Mouse (Mus musculus) c-Kit-positive CD71-positive TER-119-negative erythroid progenitor cells, embryonic 14.5 days (primary cell): ENCODE measurements around the gene Dnm2.
"Not testable (repeated sequence)": the region's sequence is repeated elsewhere in the genome, so short reads cannot be mapped to it uniquely, and the experiment has no call there.

Experiments
- DNase-seq: peaks from one replicate; pipeline ENCODE4 v3.0.0-alpha.2; 2013; ENCODE audit warnings: low read depth

Gene Dnm2

DNA sequence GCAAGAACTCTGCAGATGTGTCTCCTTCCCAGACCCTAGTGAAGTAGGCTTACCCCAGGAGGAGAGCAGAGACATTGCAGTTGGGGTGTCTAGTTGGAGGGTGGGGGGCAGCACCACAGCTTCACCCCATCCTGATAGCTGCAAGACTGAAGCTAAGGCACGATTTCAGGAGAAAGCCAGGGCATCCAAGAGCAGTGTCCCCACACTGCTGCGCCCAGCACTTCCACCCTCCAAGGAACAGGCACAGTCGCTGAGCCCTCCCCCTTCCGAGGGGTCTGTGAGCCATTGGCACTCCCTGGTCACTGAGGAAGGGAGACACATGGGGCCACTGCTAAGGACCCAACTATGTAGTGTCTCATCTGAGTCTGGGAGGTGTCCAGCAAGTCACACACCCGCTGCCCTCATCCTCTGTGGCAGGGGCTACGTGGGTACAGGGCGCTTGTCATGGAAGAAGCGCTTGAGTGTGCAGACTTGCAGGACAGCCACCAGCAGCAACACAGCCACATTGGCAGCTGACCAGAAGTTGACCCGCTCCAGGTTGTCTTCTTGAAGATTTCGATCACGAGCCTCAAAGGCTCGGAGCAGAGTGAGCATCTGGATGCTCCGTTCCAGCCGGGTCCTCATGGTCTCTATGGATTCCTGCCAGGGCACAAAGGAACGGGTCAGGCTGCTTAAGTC, 83.2 kb downstream of the Dnm2 start:
- no peak for DNase-seq

DNA sequence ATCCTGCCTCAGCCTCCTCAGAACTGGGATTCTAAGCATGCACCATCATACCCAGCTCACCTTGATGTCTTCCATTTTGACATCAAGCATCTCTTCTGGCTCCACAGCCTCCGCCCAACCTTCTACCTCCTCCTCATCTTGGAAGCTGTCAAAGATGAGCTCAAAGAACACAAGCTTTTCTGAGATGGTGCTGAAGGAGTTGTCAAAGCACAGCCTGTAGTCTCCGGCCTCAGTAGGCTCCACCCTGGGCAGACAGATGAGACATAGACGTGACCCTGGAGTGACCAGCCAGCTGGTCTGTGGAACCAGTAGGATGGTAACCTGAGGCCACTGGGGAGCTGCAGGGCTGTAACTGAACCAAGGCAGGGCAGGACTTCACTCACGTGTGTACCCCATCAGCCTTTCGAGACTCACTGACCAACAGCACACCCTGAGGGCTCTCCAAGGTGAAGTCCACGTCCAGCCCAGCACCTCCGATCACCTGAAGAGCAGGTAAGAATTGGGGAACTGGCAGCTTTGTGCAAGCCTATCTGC, 84.2 kb downstream of the Dnm2 start:
- DNase-seq: no peak

DNA sequence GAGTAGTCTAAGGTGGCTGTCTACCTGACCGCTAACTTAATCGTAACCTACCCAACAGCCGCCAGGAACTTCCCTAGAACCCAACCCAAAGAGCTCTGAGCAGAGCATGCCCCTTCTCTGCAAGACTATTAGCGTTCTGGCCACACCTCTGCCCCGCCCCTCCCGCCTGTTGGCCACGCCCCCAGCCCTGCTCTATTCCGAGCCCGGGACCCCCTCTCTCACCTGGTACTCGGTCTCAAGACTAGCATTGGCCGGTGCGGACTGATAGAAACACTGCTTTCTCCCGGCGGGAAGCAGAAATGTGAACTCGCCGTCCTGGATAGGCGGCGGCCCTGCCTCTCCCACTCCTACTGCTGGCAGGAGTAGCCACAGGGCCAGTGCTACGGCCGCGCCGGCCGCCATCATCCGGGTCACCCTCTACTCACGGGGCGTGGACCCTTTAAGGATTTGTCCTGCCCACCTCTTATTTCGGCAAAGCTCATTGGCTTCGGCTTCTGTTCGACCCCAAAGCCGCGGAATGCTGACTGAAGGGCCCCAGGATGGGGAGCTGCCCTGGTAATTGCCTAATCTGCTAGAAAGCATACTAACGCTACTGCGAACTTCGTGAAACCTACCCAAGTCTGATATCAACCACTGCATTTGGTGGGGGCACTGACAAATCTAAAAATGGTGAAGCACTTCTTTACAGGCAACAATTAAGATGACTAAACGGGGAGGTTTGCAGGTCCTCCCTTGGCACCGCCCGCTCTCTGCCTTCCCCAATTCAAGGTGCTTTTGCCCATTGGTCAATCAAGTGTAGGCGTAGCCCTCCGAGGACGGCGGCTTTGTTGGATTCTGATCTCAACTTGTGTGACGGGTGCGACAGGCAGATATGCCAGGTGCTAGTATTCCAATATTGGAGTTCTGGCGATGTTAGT, 85.3 kb downstream of the Dnm2 start, which contains the start of gene Tmed1:
Gene Tmed1 (minus strand): TSS at position 481 of the 917 bp plus-strand sequence.
- peak; percentile 95 for DNase-seq

DNA sequence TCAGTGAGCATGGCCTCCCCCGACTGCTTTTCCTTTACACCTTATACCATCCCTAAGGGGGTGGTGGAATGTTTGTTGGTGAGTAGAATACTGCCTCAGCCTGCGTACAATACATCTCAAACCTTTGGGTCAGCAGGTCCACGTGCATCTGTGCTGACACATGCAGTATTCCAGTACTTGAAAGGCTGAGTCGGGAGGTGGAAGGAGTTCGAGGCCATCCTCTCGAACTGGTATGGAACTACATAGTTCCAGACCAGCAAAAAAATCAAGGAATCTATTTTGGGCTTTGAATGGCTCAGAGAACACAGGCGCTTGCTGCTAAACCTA, 85.9 kb downstream of the Dnm2 start:
- DNase-seq: no peak

DNA sequence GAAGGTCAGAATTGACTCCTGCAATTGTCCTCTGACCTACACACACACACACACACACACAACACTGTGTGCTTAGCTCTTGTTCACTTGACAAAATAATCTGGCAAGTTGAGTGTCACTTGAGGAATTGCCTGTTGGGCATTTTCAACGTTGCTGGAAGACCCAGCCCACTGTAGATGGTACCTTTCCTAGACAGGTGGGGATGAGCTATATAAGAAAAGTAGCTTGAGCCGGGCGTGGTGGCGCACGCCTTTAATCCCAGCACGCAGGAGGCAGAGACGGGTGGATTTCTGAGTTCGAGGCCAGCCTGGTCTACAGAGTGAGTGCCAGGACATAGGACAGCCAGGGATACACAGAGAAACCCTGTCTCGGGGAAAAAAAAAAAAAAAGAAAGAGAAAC, 86.3 kb downstream of the Dnm2 start:
- no peak for DNase-seq

DNA sequence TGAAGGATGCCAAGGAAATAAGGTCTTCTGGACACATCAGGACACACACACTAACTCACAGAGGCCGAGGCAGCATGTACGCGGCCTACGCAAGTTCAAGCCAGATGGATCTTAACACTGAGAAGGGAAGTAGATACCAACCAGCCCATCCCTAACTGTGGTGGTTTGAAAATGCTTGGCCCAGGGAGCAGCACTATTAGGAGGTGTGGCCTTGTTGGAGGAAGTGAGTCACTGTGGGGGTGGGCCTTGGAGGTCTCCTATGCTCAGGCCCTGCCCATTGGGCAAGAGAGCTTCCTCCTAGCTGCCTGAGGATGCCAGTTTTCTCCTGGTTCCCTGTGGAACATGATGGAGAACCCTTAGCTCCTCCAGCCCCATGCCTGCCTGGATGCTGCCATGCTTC, 88.8 kb downstream of the Dnm2 start:
- no peak for DNase-seq

DNA sequence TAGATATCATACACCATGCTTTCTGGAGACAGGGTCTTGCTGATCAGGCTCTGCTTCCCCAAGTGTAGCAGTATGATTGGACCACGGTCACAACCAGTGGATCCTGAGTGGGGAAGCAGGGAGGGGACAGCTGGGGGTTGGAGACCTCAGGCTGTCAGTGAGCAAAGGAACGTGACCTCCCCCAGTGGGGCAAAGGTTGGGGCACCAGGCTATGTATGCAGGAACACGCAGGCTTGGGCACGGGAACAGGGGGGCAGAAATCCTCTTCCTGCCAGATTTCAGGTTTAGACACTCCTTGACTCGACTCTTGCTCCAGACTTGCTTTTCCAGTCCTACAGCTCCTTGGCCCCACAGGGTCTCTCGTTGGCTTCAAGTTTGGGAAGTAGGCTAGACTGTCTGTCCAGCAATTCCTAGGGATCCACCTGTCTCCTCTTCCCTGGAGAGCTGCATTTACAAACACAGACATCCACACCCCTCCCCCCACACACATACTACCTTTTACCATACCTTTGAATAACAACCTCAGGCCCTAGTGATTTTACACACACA, 93.3 kb downstream of the Dnm2 start:
- DNase-seq: no peak

DNA sequence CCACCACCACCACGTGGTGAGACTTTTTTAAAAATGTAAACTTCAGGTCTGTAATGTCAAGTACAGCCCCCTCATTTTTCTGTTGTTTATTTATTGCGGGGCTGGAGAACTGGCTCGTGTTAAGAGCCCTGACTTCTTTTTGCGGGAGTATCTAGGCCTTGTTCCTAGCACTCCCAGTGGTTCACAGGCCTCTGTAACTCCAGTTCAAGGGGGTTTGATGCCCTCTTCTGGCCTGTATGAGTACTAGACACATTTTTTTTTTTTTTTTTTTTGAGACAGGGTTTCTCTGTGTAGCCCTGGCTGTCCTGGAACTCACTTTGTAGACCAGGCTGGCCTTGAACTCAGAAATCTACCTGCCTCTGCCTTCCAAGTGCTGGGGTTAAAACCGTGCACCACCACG, 94.0 kb downstream of the Dnm2 start:
- not testable (repeated sequence) for DNase-seq

DNA sequence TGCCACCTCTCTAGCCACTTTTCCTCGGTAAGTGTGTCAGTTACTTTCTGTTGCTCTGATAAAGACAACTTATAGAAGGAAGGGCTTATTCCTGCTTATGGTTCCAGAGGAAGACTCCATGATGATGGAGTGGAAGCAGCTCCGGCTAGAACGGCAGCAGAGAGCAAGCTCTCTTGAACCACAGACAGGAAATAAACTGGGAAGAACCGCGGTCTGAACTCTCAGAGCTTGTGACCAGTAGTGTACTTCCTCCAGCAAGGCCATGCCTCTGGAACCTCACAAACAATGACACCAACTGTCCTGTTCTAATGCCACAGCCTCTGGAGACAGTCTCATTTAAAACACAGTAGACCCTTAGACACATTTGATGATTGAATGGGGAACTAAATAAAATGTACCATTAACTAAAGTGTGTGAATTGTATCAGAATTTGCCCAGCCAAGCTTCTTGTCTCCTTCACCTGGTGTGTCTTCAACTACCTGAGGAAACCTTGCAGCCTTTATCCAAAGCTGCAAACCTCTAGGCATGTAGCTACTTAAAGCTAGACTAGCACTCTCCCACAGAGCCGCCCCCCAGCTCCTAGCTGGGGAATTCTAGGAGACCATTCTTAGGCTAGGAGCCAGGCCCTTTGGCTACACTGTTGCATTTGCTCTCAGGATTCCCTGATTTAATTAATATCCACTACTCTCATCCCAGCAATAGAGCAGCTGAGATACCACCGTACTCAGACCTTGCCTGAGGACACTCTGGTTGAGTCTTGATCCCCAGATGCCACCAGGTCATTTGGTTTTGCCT, 100.6 kb downstream of the Dnm2 start:
- DNase-seq: no peak

DNA sequence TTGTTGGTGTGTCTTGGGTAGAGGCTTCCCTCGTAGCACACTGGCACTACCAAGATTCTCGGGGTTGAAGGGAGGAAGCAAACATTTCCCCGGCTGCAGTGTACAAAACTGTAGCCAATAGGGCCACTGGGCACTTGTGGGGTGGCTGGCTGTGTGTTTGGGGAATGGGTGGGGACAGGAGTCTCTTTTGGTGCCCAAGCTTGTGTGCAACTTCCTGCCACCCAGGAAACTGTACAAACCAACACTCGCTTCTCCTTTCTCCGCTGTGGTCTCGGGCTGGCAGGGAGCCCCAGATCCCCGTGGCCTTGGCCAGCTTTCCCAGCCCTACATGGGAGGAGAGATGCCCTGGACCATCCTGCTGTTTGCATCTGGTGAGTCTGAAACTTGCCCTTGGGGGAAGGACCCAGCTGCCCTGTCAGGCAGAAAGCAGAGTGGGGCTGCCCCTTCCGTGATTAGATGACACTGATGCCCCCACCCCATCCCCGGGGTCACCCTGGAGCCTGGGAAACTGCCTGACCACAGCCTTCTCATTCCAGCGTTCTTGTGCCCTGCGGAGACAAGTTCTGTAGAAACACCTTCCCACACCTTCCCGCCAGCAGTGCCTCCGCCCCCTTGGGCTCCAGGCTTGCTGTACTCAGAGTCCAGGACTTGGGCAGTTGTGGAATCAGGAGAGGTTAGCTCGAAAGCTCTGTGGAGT, 101.4 kb downstream of the Dnm2 start, which contains the start of gene AB124611:
Gene AB124611 (plus strand): TSS at position 240 of the 697 bp plus-strand sequence.
- no peak for DNase-seq

DNA sequence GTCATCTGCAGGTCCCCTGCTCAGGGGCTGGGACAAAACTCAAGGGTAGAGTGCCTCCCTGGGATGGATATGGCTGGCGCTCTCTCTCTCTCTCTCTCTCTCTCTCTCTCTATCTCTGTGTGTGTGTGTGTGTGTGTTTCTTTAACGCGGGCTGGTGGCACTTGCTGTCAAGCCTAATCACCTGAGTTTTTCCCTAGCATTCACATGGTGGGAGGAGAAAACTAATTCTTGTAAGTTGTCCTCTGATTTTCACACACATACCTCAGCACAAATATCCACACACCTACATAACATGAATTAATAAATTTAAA, 101.9 kb downstream of the Dnm2 start:
- no peak for DNase-seq

DNA sequence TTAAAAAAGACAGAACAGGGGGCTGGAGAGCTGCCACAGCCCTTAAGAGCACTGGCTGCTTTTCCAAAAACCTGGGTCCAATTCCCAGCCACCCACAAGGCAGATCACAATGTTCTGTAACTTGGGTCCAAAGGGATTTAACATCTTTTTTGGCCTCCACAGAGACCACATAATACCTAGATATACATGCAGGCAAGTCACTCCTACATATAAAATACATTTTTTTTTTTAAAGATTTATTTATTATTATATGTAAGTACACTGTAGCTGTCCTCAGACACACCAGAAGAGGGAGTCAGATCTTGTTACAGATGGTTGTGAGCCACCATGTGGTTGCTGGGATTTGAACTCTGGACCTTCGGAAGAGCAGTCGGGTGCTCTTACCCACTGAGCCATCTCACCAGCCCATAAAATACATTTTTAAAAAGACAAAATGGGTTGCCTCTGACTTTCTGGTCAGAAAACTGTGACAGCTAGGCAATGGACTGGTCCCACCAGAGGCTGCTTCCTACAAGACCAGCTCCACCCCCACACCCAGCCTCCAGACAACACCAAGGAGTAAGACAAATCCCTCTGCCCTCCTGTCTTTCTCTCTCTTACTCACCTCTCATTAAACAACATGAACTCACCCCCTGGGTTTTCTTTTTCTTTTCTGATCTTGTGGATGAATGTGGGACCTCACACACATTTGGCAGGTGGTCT, 102.5 kb downstream of the Dnm2 start:
- no peak for DNase-seq

DNA sequence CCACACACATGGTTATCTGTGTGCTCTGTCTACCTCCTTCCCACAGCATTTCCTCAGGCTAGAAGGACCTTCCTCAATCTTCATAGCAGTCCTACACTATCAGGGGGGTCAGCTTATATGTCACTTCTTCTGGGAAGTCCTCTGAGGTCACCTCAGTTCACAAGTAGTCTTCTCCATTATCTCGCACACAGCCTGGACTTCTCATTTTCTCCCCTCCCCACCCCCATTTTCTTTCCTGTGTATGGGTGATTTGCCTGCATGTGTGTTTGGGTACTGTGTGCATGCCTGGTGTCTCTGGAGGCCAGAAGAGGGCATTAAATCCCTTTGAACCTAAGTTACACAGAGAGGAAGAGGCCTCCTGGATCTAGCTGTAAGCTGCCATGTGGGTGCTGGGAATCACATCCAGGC, 103.2 kb downstream of the Dnm2 start:
- no peak for DNase-seq

DNA sequence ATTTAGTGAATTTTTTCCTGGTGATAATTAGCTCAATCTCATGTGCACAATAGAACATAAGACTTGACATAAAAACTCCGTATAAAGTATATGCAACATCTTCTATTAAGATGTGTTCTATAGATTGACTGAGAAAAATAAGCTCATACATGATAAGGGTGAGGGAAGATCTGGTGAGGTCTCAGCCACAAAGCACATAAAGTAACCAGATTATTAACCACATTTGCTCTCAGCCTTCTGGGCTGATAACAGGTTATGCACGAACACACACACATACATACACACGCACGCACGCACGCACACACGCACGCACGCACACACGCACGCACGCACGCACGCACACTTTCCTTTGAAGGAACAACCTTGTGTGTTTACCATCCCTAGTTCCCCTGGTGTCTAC, 111.8 kb downstream of the Dnm2 start:
- DNase-seq: no peak

DNA sequence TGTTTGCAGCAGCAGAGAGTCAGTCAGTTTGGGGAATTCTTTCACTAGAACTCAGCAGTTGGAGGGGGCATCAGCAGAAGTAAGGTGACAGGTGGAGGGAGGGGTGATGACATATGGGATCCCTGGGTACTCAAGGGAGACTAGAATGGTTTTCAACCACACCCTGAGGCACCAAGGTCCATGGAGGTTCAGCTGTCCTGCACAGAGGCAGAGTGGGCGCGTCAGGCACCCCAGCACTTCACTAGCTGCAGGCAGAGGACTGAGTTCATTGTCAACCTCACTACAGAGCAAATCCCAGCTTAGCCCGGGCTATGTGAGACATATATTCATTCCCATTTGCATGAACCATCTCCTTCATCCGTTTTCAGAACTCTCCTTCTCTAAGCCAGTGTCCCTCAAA, 112.3 kb downstream of the Dnm2 start:
- no peak for DNase-seq

DNA sequence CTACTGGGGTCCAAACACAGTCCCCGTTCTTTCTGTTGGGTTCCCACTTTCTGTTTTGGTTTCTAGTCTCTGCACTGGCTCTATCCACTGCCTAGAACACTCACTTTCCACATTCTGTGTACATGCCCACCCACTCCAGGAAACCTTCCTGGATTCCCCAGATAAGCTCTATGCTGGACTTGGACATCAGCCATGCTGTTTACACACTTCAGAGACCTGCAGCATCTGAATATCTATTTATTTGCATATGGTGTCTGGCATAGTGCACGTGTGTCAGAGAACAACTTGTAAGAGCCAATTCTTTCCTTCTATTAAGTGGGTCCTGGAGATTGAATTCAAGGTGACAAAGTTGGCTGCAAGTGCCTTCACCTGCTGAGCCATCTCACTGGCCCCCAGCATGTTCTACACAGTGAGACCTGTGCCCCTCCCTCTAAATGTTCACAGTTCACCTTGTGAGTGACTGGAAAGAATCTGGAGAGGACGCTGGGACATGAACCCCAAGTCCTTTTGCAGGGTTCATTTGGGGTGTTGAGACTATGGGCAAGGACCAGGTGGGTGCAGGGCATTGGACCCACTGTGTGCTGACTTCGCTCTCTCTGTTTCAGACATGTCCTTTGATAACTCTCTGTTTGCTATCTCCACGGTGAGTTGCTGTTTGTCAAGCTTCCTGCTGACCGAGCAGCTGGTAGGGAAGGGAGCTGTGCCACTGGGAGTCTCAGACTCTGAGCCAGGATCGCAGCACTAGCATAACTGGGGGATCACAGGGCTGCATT, 115.5 kb downstream of the Dnm2 start:
- no peak for DNase-seq

DNA sequence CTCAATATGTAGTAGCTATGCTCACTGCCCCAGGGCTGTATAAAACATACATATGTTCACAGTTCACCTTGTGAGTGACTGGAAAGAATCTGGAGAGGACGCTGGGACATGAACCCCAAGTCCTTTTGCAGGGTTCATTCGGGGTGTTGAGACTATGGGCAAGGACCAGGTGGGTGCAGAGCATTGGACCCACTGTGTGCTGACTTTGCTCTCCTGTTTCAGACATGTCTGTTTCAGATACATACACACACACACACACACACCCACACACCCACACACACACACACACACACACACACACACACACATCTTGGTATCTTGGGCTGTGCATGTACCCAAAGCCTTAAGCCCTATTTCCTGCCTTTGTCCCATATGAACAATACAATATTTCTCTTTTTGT, 117.3 kb downstream of the Dnm2 start:
- not testable (repeated sequence) for DNase-seq

DNA sequence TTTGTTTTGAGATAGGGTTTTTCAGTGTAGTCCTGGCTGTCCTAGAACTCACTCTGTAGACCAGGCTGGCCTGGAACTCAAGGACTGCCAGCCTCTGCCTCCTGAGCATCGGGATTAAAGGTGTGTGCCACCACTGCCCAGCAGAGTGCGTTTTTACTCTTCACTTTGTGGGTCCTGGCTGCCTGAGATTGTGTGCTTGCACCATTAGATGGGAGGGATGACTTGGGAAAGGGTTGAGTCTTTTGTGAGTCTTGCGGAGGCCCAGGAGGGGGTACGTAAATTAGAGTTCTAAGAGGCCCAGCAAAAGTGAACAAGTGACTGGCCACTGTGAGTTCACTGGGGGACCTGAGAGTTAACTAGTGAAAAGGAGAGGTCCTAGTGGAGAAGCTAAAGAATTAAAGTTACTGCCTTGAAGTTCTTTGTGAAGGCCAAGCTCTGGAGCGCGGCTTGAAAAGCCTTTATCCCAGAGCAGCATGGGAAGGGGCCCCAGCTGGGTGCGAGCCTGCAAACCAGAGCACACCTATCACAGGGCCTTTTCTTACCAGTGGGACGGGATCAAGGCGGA, 120.7 kb downstream of the Dnm2 start:
- no peak for DNase-seq

DNA sequence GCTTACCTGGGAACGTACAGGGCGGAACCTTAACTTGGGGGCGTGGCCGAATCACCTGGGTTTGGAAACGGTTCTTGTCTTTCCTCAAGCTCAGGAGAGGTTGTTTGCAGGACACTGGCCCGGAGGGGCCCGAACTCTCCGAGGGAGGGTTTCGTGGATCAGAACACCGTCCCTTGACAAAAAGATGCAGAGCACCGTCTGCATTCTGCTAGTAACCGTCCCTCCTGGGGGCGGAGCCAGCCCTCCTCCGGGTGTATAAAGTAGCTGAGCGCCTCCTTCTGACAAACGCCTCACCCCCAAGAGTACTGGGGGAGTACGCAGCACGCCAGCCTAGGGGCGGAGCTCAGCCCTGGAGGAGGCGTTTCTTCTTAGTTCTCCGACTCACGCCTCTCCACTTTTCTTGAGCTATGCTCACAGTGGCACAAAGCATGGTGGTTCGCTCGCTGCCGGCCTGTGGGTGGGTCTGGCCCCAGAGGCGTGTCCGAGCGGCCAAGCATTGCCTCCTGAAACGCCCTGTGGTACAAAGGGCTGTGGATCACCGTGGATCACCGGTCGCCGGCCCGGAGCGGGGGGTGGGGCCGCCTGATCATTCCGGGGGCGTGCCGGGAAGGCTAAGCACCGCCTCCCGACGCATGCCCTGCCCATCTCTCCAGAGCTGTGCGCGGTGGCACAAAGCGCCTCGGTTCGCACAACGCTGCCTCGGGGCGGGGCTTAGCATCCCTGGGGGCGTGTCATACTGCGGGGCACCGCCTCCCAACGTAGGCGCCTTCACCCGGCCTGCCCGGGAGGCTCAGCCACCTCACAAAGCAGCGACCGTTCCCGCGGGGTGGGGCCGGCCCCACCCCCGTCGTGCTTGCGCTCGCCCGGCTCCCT, 121.4 kb downstream of the Dnm2 start:
- peak; percentile 97 for DNase-seq
